Mouse (Mus musculus) ES-E14 (cell line): ENCODE results near the gene A730049H05Rik.

ENCODE experiments used
- MAFK ChIP-seq: IDR thresholded peaks from 2 replicates; pipeline ENCODE4 v1.6.1; 2014; ENCODE audit warnings: mild to moderate bottlenecking, low read depth, low read length, inconsistent platforms; ENCODE audit not compliant: insufficient read depth
- ZC3H11A ChIP-seq: IDR thresholded peaks from 2 replicates; pipeline ENCODE4 v1.6.1; 2012; ENCODE audit warnings: low read depth, mild to moderate bottlenecking, inconsistent platforms, low read length, borderline replicate concordance

DNA sequence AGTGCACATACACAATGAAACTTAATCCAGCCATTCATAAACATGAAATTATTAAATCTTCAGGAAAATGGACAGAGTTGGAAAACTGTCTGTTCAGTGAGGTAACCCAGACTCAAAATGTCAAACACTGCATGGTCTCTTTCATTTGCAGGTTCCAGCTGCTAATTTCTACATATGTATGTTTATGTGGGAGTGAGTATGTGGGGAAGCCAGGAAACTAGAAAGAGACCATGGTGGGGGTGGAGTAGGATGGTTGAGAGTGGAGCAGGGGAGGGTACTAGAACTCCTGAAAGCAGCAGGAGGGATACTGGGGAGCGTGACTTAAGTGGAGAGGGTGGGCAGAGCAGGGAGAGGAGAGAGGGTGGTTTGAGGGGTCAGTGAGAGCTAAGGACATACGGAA lies 14.8 kb upstream of the A730049H05Rik start:
- TF ChIP-seq MAFK (no peak), ZC3H11A (no peak)
